Mouse (Mus musculus): ENCODE results near the gene Olfr31. TPM values are rescaled to one million over a fixed set of nuclear protein-coding genes. Genes with fewer than 3 reads are reported as not detected.

Gene Olfr31
- not detected for total RNA-seq (2022)

DNA sequence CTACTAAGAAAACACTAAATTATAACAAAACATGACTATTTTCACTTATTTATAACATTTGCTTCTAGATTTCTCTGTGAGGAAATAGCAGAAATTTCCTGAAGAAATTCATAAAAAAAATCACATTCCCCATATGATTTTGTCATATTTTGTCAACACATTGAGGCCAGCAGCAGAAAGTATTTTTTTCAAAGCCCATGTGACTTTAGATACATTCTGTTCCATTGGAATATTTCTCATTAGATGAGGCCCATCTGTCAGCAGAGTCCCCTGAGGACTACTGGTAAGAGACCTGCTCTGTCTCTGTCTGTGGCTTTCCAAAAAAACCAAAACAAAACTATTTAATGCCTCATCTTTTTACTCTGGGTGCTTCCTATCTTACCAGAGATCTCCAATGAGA is at the start of gene Olfr31:
Olfr31 (plus strand) TSS at position 301 of the 400 bp plus-strand sequence.
- no peak for DNase-seq (ENCODE audit: low spot score)

DNA sequence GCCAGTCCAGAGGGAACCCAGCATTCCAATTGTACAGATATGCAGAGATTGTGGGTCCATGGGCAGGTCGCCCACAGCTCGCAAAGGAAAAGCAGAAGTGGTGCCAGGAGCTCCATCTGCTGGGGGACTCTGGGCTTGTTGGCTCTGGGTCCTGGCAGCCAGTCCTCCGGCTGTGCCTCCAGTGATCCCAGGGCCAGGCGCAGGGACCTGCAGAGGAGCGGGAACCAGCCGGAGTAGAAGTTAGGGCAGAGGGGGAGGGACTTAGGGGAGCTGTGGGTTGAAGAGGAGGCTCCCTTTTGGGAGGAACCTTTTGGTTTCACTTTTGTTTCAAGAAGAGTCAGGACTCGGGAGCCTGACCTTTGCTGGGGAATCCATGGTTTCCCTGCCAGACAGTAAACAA is 28.2 kb upstream of the Olfr31 start:
- DNase-seq (ENCODE audit: low spot score): peak; percentile 3

DNA sequence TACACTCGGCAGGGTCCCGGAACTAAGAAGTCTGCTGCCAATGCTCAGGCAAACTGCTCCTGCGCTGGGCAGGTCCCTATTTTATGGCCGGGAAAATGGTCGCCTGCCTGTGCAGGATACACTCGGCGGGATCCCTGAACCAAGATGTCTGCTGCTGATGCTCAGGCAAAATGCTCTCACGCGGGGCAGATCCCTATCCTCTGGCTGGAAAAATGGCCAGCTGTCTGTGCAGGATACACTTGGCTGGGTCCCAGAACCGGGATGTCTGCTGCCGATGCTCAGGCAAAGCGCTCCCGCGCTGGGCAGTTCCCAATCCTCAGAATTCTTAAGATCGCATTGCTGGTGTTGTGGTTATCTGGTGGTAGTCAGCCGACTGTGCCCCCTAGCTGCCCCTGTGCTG is 13.7 kb upstream of the Olfr31 start:
- no peak for DNase-seq (ENCODE audit: low spot score)

- no peak for DNase-seq (ENCODE audit: low spot score)
Observed at GRCm38 (mm10) chr14:14309416-14309815, 13.2 kb upstream of the Olfr31 start.

DNA sequence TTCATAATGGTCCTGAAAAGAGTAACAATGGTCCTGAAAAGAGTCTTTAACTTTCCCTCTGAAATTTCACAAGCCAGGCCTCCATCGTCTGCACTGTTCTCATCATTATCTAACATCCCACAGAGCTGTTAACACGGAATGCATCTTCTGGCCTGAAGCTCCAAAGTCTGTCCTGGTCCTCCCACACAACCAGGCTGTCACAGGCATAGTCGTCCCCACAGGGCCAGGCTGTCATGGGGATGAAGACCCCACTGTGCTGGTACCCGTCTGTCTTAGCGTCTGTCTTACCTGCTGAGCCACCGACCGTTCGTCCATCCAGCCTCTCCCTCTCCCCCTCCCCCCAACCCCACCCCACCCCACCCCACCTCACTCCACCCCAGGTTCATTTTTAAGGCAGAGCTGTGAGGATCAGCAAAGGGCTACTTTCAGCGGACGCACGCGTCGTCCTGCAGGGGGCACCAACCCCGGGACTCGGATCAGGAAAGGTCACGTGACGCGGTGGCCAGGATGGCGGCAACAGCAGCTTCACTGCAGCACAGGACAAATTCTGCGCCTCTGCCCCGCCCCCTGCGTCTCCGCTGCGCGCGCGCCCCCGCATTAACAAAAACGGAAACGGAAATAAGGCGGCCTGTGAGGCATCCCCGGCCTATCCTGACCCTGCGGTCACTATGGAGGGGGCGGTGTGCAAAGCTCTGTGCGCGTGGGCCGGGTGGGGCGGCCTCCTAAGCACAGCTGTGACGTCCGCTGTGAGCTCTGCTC is 22.7 kb downstream of the Olfr31 start:
- DNase-seq (ENCODE audit: low spot score): peak; percentile 92

- peak; percentile 65 for DNase-seq (ENCODE audit: low spot score)
Observed at GRCm38 (mm10) chr14:14345948-14346812, 23.6 kb downstream of the Olfr31 start, which contains the start of gene Il3ra. TSS of gene Il3ra (plus strand) at chr14:14346275.

DNA sequence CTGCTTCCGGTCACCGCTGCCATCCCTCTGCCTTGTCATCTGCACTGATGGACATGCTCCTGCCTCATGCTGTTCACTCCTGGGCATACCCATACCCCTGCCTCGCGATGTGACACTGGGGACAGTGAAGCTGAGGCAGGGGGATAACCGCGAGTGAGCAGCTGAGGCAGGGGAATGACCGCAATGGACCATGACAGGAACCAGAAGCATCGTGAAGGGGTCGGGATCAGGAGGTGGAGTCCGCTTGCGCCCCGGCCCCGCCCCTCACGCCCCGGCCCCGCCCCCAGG is 24.1 kb downstream of the Olfr31 start:
- no peak for DNase-seq (ENCODE audit: low spot score)

GRCm38 (mm10) chr14:14347151-14347835 is 24.7 kb downstream of the Olfr31 start:
- DNase-seq (ENCODE audit: low spot score): no peak

DNA sequence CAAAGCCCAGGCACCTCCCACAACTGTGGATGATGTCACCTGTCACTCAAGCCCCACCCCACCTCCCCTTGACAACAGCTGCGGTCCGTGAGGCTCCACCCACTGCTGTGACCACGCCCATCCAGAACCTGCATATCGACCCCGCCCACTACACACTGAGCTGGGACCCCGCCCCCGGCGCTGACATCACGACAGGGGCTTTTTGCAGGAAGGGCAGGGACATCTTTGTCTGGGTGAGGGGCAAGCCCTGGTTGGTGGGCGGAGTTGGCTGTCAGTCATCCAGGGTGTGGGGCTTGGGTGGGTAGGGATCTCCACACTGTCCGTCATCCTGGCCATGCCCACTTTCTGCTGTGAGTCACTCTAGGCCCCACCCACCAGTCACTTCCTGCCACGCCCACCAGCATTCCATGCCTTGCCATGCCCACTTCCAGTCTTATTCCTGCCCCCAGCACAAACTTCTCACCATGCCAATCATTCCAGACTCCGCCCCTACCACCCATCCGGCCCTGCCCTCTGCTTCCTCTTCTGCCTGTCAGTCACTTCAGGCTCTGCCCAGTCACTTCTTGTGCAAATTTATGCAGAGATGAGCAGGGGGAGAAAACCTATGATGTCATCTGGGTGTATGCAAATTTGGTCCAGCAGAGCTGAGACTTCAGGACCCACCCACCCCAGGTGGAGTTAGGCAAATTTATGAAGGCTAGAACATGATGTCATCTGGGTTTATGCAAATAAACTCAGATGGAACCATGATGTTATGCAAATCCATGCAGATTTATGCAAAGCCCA is 25.4 kb downstream of the Olfr31 start:
- DNase-seq (ENCODE audit: low spot score): no peak

- DNase-seq (ENCODE audit: low spot score): no peak
Observed at GRCm38 (mm10) chr14:14348674-14349401, 26.2 kb downstream of the Olfr31 start.

DNA sequence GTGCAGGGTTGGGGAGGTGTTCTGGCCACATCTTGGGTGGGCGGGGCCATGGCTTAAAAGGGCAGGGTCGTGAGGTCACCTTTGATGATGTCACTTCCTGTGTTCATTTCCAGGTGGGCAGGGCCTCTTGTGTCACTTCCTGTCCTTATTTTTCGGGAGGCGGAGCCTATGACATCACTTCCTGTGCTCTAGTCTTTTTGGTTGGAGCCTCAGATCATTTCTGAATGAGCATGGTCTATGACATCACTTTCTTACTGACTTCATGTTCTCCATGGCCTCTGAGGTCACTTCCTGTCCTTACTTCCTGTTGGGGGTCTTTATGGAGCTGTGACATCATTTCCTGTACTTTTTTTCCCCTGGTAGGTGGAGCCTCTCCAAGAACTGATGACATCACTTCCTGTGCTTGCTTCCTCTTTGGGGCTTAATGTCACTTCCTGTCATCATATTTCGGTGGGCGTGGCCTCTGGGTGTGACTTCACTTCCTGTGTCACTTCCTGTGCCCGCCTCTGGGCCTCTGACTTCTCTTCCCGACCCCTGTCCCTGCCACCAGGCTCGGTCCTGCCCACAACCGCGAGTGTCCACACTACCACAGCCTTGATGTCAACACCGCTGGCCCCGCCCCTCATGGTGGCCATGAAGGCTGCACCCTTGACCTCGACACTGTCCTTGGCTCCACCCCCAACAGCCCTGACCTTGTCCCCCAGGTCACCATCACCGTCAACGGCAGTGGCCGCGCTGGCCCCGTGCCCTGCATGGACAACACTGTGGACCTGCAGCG is 27.0 kb downstream of the Olfr31 start:
- no peak for DNase-seq (ENCODE audit: low spot score)

GRCm38 (mm10) chr14:14350263-14351147 is 27.9 kb downstream of the Olfr31 start:
- no peak for DNase-seq (ENCODE audit: low spot score)

- DNase-seq (ENCODE audit: low spot score): no peak
Observed at GRCm38 (mm10) chr14:14351148-14351455, 28.5 kb downstream of the Olfr31 start.

DNA sequence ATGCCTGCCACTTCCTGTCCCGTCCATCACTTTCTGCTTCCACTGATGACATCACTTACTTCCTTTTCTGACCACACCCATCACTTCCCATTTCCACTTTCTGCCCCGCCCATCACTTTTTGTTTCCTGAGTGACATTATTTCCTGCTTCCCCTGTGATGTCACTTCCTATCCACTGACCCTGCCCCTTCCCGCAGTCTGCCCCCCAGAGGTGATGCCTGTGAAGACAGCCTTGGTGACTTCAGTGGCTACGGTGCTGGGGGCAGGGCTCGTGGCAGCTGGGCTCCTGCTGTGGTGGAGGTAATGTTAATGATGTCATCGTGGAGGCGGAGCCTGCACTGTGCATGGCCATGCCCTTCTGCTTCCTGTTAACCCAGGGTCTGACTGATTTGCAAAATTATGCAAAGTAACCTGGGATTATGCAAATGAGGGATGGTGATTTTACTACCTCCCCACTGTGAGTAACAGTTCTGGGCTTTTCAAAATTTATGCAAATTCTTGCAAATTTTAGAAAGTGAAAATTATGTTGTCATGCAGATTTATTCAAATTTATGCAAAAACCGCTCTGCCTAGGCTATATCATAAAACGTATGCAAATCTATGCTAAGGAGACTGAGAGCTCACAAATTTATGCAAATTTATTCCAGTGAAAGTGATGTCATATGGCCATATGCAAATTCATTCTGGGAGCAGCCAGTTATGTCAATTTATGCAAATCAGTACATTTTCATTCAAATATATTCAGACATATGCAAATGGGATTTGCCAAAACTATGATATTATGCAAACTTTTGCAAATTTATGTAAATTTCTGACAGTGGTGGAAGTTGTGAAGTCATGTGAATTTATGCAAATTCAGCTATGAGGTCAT is 29.3 kb downstream of the Olfr31 start:
- DNase-seq (ENCODE audit: low spot score): no peak

GRCm38 (mm10) chr14:14352606-14353005 is 30.0 kb downstream of the Olfr31 start:
- no peak for DNase-seq (ENCODE audit: low spot score)

DNA sequence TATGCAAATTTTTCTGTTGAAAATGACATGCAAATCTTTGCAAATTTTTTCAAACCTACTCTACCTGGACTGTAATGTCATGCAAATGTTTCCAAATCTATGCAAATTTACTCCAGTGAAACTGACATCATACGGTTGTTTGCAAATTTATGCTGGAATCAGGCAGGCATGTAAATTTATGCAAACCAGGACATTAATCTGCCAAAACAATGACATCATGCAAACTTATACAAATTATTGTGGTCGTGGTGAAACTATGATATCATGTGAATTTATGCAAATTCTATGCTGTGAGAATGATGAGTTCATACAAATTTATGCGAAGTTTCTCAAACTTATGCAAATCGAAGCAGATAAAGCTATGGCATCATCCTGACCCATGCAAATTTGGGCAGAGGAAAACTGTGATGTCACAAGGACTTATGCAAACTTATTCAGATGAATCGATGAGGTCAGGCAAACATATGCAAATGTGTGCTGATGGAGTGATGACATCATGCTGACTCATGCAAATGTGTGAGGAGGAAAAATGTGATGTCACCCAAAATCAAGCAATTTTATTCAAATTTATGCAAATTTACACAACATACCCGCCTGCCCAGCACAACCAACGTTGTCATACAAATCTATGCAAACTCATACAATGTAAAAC is 30.6 kb downstream of the Olfr31 start:
- no peak for DNase-seq (ENCODE audit: low spot score)

DNA sequence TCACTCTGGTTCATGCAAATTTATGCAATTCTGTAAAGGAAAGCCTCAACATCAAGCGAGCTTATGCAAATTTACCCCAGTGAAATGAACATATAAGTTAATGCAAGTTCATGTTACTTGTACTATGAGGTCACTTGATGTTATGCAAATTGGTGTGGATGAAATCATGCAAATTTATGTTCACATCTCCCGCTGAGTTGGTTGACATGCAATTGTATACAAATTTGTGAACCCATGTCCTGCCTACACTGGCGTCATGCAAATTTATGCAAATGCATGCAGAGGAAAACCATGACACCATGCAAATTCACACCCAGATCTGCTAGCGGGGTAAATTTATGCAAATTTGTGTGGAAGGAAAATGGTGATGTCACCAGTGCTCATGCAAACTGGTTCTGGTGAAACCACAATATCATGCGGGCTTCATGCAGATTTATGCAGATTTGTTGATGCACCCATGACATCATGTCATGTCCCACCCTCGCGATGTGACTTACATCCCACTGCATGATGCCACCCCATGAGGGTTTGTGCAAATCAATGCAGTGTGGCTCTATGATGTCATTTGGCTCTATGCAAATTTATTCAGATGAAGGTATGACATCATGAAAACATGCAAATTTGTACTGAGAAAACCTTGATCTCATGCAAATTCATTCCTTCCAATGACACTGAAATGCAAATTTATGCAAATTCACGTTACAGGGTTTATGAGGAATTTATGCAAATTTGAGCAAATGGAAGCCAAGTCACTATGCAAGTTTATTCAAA is 31.3 kb downstream of the Olfr31 start:
- DNase-seq (ENCODE audit: low spot score): no peak
